Mouse (Mus musculus): Measurements from ENCODE around the gene Cops2. TPM values are rescaled to one million over a fixed set of nuclear protein-coding genes. Genes with fewer than 3 reads are reported as not detected.

Cops2 gene
- polyA plus RNA-seq, 1 experiment from 2014 or later: 63.6 TPM

Other genes with a start within 250 kb of the Cops2 start
- 4.8 and 5.1 TPM in 2 replicates for gene Cep152, start 234.0 kb downstream of the Cops2 start, polyA plus RNA-seq (2015; fragmentation: Nextera tagmentation; extraction: Ambion mirVana)
- 317 and 327 TPM in 2 replicates for gene Eid1, start 186.0 kb downstream of the Cops2 start, polyA plus RNA-seq (2015; fragmentation: Nextera tagmentation; extraction: Ambion mirVana)
- 1.5 and 2.0 TPM in 2 replicates for gene Shc4, start 135.0 kb downstream of the Cops2 start, polyA plus RNA-seq (2015; fragmentation: Nextera tagmentation; extraction: Ambion mirVana)
- 32.2 and 35.3 TPM in 2 replicates for gene Secisbp2l, start 76.3 kb downstream of the Cops2 start, polyA plus RNA-seq (2015; fragmentation: Nextera tagmentation; extraction: Ambion mirVana)
- 24.9 and 27.9 TPM in 2 replicates for gene Galk2, start within 50 bp of the Cops2 start, polyA plus RNA-seq (2015; fragmentation: Nextera tagmentation; extraction: Ambion mirVana)
- 0.65 and 0.77 TPM in 2 replicates for gene Fgf7, start 175.5 kb upstream of the Cops2 start, polyA plus RNA-seq (2015; fragmentation: Nextera tagmentation; extraction: Ambion mirVana)

Data from forebrain, embryonic 16.5 days (tissue).